Mouse (Mus musculus) liver, adult 2 months (tissue): ENCODE measurements around the gene Zeb2.

ENCODE experiments used
- CTCF ChIP-seq: fragments of 200-500 bp; IDR thresholded peaks from 2 replicates; pipeline ENCODE4 v1.5.1; 2011; ENCODE audit warnings: low read depth, low read length, control low read depth
- POLR2A ChIP-seq: fragments of 200-500 bp; IDR thresholded peaks from 2 replicates; pipeline ENCODE4 v1.6.1; 2011; ENCODE audit warnings: low read length, control low read depth; ENCODE audit not compliant: insufficient read depth; ENCODE audit errors: extremely low read depth

DNA sequence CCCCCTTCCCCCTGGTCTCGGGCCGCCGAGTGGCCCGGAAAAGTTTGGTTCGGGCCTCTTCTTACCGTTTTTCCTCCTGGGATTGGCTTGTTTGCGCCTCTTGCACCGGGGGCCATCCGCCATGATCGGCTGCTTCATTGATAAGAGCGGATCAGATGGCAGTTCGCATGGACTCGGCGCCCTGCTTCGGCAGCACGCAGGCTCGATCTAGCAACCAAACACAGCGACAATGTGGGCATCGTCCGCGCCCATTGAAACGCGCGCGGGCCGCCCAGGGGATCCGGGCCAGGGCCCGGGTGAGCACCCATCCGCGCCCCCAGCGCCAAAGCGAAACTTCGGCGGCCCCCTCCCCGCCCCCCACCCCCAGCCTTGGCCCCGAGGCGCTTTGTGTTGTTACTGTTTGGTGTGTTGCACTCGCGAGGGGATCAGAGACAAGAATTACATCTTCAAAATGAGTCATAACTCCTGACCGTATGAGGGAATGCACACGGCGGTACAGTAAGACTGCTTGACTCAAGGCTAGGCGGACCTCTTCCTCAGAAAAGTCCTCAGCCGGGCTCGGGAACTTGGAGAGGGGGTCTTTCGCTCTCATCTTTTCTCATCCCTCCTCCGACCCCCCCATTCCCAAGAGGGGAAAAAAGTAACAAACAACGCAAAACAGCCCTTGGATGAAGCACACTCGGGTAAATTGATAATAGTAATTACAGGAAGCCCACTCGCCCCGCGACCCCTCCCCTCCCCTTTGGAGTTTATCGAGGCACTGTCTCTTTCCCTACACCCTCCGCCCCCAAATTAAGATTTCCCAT lies 7.0 kb downstream of the Zeb2 start:
- no peak for TF ChIP-seq CTCF
- 0 out of 2 replicates have a peak, but pooled peaks have one; percentile 12 for TF ChIP-seq POLR2A
